Mouse (Mus musculus) kidney, adult 2 months (tissue): ENCODE results near the gene Apba3. TPM values are rescaled to one million over a fixed set of nuclear protein-coding genes. Genes with fewer than 3 reads are reported as not detected.
A peak's percentile ranks its signal among the peaks of the same experiment; 100 is the strongest.

Experiments used
- DNase-seq: peaks from one replicate; pipeline ENCODE4 v3.0.0; 2021
- H3K27ac ChIP-seq: fragments of 200-500 bp; 2 replicates; pipeline ENCODE4 v1.5.1; 2012; ENCODE audit warnings: low read depth, low read length, control low read depth, inconsistent platforms; ENCODE audit not compliant: insufficient read depth
- H3K27me3 ChIP-seq: fragments of 200-500 bp; replicated peaks from 2 replicates; pipeline ENCODE4 v1.6.1; 2012; ENCODE audit warnings: mild to moderate bottlenecking, moderate library complexity, low read length, inconsistent platforms; ENCODE audit not compliant: control insufficient read depth, insufficient read depth
- H3K36me3 ChIP-seq: fragments of 200-500 bp; 2 replicates; pipeline ENCODE4 v1.6.1; 2012; ENCODE audit warnings: mild to moderate bottlenecking, moderate library complexity, low read length, inconsistent platforms; ENCODE audit not compliant: control insufficient read depth, insufficient read depth
- H3K4me1 ChIP-seq: fragments of 200-500 bp; 2 replicates; pipeline ENCODE4 v1.6.1; 2011; ENCODE audit warnings: low read length; ENCODE audit not compliant: control insufficient read depth, insufficient read depth
- H3K4me3 ChIP-seq: fragments of 200-500 bp; 2 replicates; pipeline ENCODE4 v1.5.1; 2011; ENCODE audit warnings: mild to moderate bottlenecking, low read depth, low read length, control low read depth; ENCODE audit not compliant: insufficient read depth
- CTCF ChIP-seq: fragments of 200-500 bp; conservative IDR thresholded peaks from 2 replicates; pipeline ENCODE4 v1.5.1; 2011; ENCODE audit warnings: low read depth, mild to moderate bottlenecking, control low read depth, low read length, moderate library complexity, mixed read lengths; ENCODE audit not compliant: insufficient read depth, insufficient read length
- POLR2A ChIP-seq: fragments of 200-500 bp; IDR thresholded peaks from one replicate; pipeline ENCODE4 v1.6.1; 2011; ENCODE audit warnings: low read depth, low read length, control low read depth
- WGBS: fragments of 180-500 bp; shearing (Covaris S2); methylation state at CpG from one replicate; pipeline ENCODE4 v1.1.7; 2018; 5-methylcytosine and 5-hydroxymethylcytosine counted together
- polyA plus RNA-seq: library from polyadenylated mRNA; depleted of rRNA; stranded (reverse); fragments of >200 nt; gene quantifications from 2 replicates; pipeline ENCODE4 v1.2.3, GENCODE M21; 2012

The Apba3 gene
- polyA plus RNA-seq, 1 experiment = 142 TPM

DNA sequence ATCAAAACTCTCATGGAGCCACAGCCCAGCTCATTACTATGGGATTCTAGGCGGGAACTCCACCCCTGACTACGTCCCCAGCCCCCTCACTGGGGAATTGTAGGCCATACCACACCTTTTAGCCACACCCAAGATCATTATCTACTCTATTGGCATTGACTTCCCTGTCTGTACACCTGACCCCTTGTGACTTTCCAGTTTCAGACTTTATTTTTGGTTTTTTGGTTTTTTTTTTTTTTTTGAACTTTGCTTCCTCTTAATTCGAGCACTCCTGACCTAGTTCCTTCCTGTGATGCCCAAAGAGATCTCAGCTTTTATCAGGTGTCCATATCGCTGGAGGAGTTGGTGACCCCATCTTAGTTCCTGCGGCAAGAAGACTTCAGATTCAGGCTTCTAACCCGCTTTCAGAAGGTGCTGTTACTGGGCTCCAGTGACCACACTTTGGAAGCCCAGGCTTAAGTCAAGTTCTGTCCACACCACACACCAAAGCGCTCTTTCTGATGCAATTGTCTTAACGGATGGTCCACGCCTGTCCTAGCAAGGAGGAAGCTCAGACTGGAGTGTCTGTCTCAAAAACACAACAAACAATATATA lies 24.8 kb downstream of the Apba3 start, which contains the start of gene Tjp3:
Gene Tjp3 (minus strand): TSS at position 71 of the 594 bp plus-strand sequence.
- Histone ChIP-seq H3K4me1 (peaks cover 34% of the 10 kb centered on the region), H3K27ac (peak within 1 kb of the TSS; percentile 20; the same call in 1 of the 2 replicates), H3K4me3 (peak within 1 kb of the TSS; percentile 36; the same call in 1 of the 2 replicates), H3K36me3 (no peaks in the 10 kb centered on the region), H3K27me3 (no peaks in the 10 kb centered on the region)
- 57% methylated on average over 9 of the region's 9 CpGs for WGBS
- TF ChIP-seq CTCF (no peak), POLR2A (no peak)
- DNase-seq = no peak

DNA sequence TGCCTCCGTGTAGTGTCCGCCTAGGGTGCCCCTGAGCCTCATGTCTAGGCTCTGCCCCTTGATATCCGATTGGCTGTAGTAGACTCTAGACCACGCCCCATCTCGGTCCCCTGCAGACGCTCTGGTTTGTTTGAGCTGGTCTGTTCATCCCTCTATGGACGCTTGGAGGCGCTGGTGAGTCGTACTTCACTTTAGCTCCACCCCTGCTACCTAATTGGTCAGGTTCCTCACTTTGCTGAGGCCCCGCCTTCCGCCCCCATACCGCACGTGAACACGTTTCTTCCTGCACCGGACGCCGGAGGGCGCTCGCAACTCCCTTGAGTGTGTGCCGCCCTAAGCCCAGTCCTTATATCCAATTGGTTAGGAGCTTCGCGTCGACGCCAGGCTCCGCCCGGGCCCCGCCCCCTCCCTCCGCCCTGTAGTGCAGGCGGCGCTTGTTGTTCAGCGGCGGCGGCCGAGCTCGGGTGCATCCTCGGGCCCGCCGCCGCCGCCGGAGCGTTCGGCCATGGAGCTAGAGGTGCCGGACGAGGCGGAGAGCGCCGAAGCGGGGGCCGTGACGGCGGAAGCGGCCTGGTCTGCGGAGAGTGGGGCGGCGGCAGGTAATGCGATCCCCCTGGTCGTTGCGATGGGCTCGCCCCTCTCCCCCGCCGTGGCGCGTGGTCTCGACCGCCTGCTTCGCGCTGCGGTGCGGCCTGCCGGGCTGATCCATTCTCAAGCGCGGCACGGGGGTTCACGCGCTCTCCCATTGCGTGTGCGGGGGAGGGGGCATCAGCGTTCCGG lies 26.0 kb downstream of the Apba3 start, which contains the start of gene Pip5k1c:
Gene Pip5k1c (plus strand): TSS at position 410 of the 780 bp plus-strand sequence.
- Histone ChIP-seq H3K4me3 (peak within 1 kb of the TSS; percentile 93), H3K4me1 (peaks cover 39% of the 10 kb centered on the region), H3K27me3 (no peaks in the 10 kb centered on the region), H3K36me3 (no peaks in the 10 kb centered on the region), H3K27ac (peak within 1 kb of the TSS; percentile 87)
- no peak for TF ChIP-seq POLR2A
- TF ChIP-seq CTCF = peak; percentile 92; the same call in 1 of the 2 replicates
- peak; percentile 100 for DNase-seq
- WGBS = 1% methylated on average over 79 of the region's 80 CpGs

DNA sequence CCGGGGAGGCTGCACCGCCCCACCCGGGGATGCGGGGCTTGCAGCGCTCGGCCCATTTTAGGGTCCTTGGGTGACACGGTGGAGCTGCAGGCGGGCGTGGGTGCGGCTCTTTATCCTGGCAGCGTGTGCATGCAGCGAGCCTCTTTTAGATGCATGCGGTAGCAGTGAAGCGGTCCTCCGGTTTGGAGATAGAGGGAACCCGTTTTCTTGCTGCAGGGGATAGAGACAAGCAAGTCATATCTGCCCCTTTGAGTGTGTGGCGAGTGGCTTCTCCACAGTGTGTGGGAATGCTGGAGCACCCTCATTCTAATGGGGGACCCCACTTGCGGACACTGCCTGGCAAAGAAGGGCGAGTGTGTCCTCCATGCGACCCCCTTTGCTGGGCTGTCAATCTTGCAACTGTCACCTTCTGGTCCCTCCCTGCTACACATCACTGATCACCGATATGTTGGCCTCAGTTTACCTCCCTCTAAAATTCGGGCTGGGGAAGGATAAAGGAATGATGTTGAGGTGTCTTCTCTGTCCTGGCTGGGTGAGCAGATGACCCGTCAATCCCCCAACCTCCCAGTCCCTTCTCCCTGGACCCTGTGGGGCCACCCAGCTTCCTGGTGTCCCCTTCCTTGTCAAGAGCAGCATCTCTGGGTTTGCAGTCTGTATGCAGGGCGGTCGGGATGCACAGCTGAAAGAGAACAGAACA lies 26.7 kb downstream of the Apba3 start:
- no peaks in the 10 kb centered on the region for H3K27me3 ChIP-seq
- H3K27ac ChIP-seq = 0 out of 2 replicates have a peak overlapping the region, but pooled peaks have one; percentile 87
- peak overlapping the region; percentile 93 for H3K4me3 ChIP-seq
- DNase-seq = no peak
- H3K4me1 ChIP-seq = peaks cover 43% of the 10 kb centered on the region
- H3K36me3 ChIP-seq = no peaks in the 10 kb centered on the region
- no peak for TF ChIP-seq CTCF
- no peak for TF ChIP-seq POLR2A
- WGBS = 4% methylated on average over 25 of the region's 25 CpGs

DNA sequence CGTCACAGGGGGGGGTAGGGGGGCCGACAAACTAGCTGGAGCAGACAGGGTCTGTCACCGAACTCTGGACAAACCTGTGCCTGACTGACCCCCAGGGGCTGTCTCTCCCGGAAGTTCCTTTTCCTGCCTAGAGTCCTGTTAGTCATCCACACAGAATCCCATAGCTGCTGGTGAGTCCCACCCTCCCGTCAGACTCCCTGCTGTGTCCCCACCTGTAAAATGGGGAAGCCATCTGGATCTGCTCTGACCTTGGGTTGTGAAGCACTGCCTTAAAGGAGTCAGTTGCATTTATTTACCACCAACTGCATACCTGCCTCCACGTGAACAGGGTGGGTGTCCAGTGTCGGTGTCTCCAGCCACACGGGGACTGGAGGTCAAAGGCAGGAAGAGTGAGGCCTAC lies 27.7 kb downstream of the Apba3 start:
- peaks cover 52% of the 10 kb centered on the region for H3K4me1 ChIP-seq
- H3K27me3 ChIP-seq = no peaks in the 10 kb centered on the region
- DNase-seq = no peak
- H3K27ac ChIP-seq = no peak overlapping the region
- TF ChIP-seq CTCF = no peak
- no peak for TF ChIP-seq POLR2A
- H3K4me3 ChIP-seq = peak overlapping the region; percentile 93; the same call in 1 of the 2 replicates
- WGBS = 25% methylated on average over 8 of the region's 8 CpGs
- H3K36me3 ChIP-seq = no peaks in the 10 kb centered on the region

DNA sequence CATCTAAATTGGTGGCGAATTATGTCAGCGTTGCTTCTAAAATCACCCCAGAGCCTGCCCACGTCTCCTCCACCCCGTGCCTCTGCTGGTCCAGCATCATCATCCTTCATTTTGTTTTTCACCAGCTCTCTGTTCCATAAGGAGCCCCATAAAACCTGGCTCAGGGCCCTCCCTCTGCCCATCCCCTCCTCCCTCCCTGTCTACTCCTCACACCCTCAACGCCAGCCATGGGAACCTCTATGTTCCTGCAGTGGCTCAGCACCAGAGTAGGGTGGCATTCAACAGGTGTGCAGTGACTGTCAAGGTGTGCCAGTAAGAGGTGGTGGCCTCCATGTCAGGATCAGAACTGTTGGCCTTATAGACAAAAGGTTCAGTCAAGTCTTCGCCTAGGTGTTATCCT lies 28.4 kb downstream of the Apba3 start:
- no peaks in the 10 kb centered on the region for H3K36me3 ChIP-seq
- WGBS = 82% methylated on average over 6 of the region's 6 CpGs
- H3K4me3 ChIP-seq = no peak overlapping the region
- TF ChIP-seq CTCF = no peak
- TF ChIP-seq POLR2A = no peak
- peaks cover 59% of the 10 kb centered on the region for H3K4me1 ChIP-seq
- no peak overlapping the region for H3K27ac ChIP-seq
- DNase-seq = no peak
- H3K27me3 ChIP-seq = no peaks in the 10 kb centered on the region

- H3K4me3 ChIP-seq = no peak overlapping the region
- no peaks in the 10 kb centered on the region for H3K36me3 ChIP-seq
- H3K4me1 ChIP-seq = peaks cover 77% of the 10 kb centered on the region
- TF ChIP-seq POLR2A = no peak
- no peak for TF ChIP-seq CTCF
- DNase-seq = no peak
- peak overlapping the region; percentile 99 for H3K27ac ChIP-seq
- 51% methylated on average over 6 of the region's 6 CpGs for WGBS
- no peaks in the 10 kb centered on the region for H3K27me3 ChIP-seq
These were observed 30.5 kb downstream of the Apba3 start for GRCm38 (mm10) chr10:81297246-81297645.
